Mouse (Mus musculus) bone marrow macrophage, adult 2 months (primary cell): Measurements from ENCODE around the gene Gm2022.
"Not testable (repeated sequence)": the region's sequence is repeated elsewhere in the genome, so short reads cannot be mapped to it uniquely, and the experiment has no call there.

Experiments used
- CTCF ChIP-seq: IDR thresholded peaks from 2 replicates; pipeline ENCODE4 v1.5.1; 2012; ENCODE audit warnings: low read depth, mild to moderate bottlenecking, low read length, moderate library complexity
- POLR2A ChIP-seq: IDR thresholded peaks from 2 replicates; pipeline ENCODE4 v1.6.1; 2012; ENCODE audit warnings: mild to moderate bottlenecking, low read depth, low read length, borderline replicate concordance

DNA sequence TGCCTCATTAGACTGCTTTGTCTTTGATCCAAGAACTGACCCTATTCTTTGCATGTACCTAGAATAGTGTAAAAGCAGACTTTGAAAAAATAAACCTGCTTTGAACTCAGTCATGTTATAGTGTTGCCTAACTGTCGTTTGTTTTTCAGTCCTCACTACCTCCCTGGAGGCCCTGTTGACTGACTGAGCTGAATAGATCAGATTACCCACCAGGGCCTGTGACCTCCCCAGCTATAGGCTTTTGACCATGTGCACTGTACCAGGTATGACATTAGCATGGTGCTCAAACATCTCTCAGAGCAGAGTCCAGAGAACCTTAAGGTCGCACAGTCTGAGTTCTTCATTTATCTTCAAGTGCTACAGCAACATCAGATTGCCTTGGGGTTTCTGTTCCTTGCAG is 44.5 kb upstream of the Gm2022 start:
- not testable (repeated sequence) for TF ChIP-seq POLR2A, CTCF
